Mouse (Mus musculus) adrenal gland, adult 8-10 months (tissue): ENCODE measurements around the gene Myh15. TPM values are rescaled to one million over a fixed set of nuclear protein-coding genes. Genes with fewer than 3 reads are reported as not detected.

ENCODE experiments used
- total RNA-seq, 4 experiments: library from RNA; stranded (reverse); gene quantifications; 2 replicates each; pipeline ENCODE4 v1.2.4; 2022

Myh15 gene
- total RNA-seq, 4 experiments from 2014 or later: not detected

Other genes starting within 250 kb of the Myh15 start
- gene Retnlb, start 240.6 kb upstream of the Myh15 start, total RNA-seq: not detected
- gene Retnla, start 214.9 kb upstream of the Myh15 start, total RNA-seq: 10 to 100 TPM in 3 of 4 experiments, 1 to 10 TPM in 1; 6.7 to 31.3 (median 12.1) TPM
- gene Retnlg, start 184.9 kb upstream of the Myh15 start, total RNA-seq: 1 to 10 TPM in 1 of 4 experiments, under 1 TPM in 1, not detected in 2; 0.46 to 1.1 TPM
- 10 to 100 TPM; 19.0 to 27.9 (median 23.1) TPM for gene Dzip3, start 63.3 kb upstream of the Myh15 start, total RNA-seq
- gene Cip2a, start 63.3 kb upstream of the Myh15 start, total RNA-seq: 1 to 10 TPM in 3 of 4 experiments, under 1 TPM in 1; 0.78 to 2.6 (median 1.9) TPM